Mouse (Mus musculus) c-Kit-positive CD71-positive TER-119-positive erythroid progenitor cells, embryonic 14.5 days (primary cell): ENCODE results near the gene Rnls.

ENCODE experiments used
- DNase-seq: peaks from one replicate; pipeline ENCODE4 v3.0.0-alpha.2; 2013; ENCODE audit warnings: low spot score

Rnls gene

DNA sequence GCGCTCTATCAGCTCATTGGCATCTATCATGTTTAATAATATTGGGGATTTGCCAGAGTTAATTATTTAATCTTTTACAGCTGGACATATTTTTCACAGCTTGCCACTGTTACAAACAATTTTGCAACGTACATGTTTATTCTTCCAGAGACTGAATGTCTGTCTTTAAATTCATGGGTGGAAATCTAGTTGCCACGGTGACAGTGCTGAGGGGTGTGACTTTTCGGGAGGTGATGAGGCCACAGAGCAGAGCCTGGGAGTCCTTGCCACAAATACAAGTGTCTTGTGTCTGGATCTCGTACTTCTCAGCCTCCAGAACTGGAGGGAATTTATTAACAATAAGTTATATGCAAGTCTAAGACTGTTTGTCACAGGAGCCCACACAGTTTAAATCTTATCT is 212.5 kb downstream of the Rnls start:
- no peak for DNase-seq

DNA sequence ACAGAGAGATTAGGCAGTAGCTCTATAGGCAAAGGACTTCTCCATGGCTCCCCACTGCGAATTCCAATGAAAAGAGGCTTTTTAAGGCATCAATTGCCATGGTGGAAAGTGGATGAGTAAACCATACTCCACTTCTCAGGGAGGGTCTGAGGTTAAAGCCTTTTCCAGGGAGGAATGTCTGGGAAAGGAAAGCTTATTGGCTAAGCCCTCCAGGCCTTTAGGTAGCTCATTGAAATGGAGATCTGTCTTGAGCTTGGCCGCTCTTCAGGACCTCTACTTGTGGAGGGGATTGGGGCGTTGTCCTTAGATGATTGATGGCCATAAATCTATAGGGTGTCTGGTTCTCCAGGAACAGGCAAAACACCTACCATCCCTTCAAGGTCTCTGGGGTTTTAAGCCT is 213.2 kb downstream of the Rnls start:
- no peak for DNase-seq

DNA sequence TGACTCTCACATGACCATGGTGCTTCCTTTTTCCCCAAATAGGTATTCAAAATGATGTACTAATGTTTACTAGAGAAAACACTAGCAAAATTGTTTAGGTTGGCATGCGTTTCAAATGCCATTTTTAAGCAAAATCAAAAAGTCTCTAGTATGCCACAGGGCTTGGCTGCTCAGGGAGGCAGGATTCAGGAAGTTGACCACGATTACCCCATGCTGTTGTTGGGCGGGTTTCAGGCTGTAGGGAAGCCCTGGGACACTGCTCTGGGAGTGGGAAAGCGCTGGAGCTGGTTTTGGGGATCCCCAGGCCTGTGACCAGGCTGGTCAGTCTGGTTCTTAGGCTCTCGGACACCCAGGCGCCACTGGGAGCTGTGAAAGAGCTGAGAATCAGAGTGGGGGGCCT is 213.7 kb downstream of the Rnls start:
- DNase-seq = no peak

DNA sequence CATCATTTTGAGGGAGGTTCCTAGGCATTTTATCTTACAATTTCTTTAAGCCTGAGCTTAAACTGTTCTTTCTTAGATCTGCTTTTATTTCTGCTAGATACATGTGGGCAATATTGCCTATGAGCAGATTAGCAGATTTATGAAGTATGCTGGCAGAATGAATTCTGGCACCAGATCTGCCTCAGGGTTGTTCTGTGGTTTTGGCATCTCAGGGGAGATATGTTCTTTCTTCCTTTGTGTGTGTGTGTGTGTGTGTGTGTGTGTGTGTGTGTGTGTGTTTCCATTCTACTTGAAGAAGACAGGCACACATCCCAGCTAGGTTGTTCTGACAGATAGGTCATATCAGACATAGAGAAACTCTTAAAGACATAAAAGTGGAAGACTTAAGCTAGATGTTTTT is 218.1 kb downstream of the Rnls start:
- DNase-seq = no peak

DNA sequence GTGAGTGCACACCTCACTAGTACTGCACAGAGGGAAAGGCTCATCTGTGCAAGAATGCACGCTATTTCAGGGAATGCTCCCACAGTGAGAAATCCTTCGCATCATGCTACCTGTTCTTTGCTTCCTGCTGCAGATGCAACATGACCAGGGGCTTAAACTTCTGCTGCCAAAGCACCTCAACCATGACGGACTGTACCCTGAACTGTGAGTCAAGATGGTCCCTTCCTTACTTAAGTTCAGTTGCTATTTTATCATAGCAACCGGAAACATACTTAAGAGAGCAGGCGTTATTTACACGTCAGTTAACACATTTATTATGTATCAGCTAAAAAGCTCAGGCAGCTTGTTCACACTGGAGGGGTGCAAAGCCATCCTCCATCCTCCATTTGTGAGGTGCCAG is 222.2 kb downstream of the Rnls start:
- no peak for DNase-seq

DNA sequence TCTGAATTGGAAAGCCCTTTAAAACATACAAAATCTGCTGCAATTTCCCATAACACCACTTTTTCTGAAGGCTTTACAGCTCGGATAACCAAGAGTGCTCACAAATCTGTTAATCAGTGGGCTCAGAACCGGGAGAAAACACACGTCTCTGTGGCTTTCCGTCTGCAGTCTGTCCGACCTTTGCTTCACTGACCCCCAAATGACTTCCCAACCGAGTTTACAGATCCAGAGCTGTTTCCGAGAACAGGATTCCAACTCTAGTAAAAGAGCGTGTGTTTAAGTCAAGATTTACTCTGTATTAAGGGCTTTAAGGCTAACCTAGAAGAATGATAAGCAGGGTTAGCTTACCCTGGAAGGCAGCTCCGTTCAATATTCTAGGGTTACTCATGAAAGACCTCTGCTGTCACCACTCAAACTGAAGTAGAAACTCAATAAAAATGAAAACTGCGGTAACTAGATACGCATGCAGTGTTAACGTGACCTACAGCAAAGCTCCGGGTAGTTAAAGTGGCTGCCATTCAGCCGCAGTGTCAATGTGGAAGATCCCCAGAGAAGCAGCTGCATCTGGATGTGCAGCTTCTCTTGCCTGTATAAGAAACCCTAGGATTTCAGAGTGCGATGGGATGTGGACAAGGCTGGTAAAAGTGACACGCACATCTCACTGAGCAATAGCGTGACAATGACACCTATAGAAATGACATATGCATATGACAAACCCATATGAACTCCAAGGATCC is 224.4 kb downstream of the Rnls start:
- DNase-seq = no peak

DNA sequence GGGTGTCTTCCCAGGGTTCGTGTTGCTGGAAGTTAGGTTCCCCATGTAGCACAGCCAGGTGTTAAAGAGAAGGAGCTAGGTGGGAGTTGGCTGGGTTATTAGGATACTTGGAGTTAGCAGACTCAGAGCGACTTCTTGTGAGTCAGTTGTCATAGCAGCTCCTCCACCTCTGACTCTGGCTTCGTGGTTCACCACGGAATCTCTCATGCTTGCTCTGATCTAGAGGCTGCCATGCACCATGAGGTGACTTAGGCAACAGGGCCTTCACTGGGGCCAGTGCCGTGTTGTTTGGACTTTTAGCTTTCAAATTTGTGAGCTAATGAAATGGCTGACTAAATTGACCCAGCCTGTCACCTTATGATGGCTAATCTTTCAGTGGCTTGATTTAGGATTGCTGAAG is 227.3 kb downstream of the Rnls start:
- no peak for DNase-seq

DNA sequence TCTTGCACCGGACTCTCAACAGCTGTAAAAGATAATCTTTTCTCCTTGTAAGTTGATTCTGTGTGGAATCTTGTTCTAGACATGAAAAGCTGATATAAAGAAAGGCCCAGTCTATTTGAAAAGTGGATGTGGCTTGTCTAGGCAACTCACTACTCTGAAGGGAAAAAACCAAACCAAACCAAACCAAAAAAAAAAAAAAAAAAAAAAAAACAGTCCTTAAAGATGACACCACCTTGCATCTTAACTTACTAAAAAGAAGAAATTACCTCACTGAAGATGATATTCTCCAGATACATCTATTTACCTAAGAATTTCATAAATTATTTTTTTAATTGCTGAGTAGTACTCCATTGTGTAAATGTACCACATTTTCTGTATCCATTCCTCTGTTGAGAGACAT is 230.2 kb downstream of the Rnls start:
- DNase-seq = no peak

DNA sequence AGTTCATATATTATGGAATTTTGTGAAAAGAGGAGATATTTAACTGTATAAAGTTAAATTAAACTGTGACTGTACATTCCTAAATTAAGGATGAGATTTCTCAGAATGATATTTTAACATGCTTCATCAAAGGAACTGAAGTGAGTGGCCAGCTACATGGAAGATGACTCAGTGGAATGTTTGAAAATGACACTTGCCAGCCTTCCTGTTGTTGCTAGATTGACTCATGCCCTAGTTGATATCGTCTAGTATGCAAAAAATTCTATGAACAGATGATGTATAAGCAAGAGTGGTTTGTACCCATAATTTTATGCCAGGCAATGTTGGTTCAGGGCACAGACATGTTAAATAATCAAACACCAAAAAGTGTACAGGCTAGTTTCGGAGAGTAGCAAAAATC is 232.2 kb downstream of the Rnls start:
- no peak for DNase-seq

DNA sequence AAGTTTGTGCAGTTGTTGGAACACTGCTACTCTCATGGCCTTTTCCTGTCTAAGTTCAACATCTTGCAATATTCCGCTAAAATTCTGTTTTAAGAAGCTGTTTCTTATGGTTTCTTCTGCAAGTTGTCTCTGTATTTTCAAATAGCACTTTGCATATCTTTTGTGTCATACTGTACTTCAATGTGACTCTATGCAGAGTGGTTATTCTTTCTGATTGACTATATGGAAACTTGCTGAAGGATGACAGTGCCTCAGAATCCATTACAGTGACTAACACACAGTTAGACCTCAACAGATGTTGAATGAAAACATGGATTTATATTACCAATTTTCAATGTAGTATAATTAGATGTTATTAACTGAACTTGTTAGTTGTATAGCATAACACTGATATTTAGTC is 232.9 kb downstream of the Rnls start:
- DNase-seq = no peak

DNA sequence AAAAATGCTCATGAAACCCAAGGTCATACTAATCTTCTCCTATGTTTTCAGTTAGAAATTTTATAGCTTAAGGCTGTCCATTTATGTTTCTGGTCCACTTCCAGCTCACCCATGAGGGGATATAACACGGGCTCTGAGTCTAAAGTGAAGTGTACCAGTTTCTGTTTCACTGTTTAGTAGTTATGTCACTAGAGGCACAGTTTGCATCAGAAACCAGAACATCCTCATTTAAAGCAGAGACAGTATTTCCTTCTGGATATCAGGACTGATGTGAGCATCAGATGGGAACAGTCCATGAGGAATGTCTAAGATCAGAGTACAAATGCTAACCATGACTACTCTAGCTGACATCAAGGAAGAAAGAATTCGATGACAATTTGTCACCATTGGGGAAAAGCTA is 233.9 kb downstream of the Rnls start:
- DNase-seq = no peak

DNA sequence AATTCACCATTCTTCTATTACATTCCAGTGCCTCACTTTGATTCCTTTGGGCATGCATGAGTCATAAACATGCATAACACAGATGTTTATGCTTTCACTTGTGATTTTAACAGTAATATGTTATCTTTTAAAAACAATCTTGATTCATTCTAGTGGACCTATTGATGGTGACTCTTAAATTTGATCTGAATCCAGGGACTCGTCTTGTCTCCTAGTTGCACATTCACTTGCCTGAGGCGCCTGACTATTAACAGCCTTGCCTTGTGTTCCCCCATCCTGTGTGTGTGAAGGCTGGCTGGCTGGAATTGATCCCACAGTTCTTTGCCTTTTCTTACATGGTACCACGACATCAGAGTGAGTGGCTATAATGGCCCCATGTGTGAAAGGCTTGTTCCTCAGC is 243.7 kb downstream of the Rnls start:
- no peak for DNase-seq

DNA sequence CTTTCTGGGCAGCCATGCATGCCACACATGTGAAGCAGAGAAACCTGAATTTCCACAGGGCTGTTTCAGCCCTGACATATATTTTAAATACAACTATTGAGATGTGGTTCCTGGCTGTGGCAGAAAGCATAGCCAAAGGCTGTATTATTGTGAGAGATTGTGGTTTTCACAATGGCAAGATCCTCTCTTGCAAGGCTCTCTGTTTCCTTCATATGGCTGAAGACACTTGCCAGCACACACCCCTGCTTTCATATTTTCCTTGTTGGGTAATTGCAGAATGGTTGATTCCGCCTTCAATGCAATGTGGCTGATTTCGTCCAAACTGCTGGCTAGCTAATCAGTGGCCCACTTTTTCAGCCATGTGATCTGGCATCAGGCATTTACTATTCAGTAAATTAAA is 248.9 kb downstream of the Rnls start:
- no peak for DNase-seq

DNA sequence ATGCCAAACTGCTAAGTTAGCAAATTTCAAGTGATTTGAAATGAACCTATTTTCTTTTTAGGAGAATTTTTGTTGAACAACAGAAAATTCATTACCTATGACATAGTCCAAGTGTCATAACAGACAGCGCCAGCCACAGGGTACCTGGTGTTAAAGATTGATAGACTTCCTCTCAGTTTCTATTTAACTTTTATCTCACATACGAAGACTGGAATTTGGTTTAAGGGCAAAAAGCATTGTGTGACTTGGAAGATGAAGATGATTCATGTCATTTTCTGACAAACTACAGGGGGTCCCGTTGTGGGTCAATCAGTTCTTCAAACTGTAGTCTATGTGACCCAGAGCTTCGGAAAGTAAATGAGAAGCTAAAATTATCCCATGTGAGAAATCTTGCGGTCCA is 254.8 kb downstream of the Rnls start:
- no peak for DNase-seq

DNA sequence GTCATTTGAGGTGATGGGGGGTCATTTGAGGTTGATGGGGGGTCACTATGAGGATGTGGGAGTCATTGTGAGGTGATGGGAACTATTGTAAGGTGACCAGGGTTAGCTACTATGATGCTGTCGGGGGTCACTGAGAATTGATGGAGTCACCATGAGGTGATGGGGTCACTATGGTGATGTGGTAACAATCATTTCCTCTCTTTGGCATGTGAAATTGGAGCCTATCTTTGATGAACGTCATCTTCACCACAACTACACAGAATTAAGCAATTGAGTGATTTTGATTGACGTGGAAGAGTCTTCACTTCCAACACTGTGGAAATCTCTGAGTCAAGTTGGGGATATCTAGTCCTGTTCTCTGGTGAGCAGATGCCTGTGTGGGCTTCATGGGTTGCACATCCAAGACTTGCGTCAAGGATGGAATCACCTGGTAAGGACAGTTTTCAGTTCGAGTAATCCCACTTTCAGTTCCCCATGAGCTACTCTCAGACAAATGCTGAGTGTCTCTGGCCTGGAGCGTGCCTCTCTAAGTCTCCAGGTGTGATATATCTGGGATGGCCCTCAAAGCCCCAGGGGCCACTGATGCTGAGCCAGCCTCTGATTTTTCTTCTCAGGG is 269.4 kb downstream of the Rnls start:
- no peak for DNase-seq

DNA sequence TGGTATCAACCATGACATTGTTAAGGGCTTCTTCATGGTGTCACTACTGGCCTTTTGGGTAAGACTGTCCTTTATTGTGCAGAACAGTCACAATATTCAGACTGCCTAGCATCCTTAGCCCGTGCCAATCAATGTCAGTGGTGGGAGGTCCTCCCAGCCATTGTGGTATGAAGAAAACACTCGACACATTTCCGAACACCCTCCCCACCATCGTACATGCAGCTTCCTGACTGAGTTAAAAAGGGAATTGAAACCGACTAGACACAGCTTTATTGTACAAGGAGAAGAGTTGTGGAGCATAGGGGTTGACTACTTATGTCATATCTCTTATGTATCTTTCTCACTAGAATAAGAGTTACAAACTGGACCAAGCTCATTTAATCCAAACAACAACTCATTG is 272.1 kb downstream of the Rnls start:
- no peak for DNase-seq

DNA sequence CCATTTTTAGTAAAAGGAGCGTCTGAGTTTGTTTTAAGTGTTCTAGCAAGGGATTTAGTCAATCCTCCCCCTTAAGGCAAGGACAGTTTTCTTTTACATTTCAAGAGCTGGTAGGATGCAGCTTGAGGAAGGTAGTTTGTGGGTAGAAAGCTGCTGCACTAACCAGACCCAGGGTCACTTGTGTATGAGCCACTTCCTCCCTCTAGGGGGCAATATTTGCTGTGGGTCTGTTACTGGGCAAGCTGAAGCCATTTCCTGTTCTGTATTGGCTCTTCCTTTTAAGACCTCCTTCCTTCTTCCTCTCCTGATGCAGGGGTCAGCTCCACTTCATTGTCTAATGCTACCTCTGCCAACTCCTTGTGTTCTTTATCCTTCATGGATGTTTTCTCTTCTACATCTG is 273.2 kb downstream of the Rnls start:
- no peak for DNase-seq

DNA sequence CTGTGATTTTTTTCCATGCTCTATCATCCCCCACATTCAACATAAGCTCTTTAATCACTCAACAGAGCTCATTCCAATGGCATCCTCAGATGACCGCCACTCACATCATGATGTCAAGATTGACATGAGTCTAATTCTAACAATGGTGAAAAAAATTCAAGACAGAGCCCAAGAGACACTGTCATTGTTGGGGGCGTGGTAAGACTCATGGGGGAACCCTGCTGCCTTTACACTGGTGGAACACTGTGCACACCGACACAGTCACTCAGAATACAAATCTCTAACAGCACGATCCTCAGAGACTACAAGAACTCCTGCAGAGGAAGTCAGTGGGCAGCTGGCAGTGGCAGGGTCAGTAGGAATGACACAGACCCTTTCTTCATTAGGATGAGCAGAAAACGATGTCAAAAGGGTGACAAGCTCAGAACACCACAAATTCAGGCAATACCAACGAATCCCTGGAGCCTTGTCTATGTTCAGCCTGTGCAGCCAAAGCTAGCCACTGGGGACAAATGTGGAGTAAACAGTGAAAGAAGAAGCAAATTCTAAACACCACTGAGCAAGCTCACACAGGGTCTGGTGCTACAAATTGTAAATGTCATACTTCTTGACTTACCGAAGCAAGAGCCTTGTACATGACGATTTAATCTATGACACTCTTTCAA is 277.3 kb downstream of the Rnls start:
- DNase-seq = no peak

DNA sequence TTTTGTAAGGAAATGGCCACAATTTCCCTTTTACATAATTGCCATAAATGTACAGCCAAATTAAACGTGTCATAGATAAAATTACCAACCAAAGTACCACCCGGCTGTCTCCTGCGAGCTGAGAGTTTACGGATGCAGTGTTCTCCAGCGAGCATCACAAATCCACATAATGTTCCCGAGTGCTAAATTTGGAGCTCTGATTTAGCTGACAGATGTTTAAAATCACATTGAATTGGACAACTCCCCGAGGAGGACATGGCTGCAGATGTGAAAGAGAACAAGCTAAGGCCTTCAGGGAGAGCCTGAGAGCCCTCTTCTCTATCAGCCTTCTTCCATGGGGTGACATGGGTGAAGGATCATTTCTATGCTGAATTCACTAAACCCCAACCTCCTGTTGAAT is 278.3 kb downstream of the Rnls start:
- DNase-seq = no peak

DNA sequence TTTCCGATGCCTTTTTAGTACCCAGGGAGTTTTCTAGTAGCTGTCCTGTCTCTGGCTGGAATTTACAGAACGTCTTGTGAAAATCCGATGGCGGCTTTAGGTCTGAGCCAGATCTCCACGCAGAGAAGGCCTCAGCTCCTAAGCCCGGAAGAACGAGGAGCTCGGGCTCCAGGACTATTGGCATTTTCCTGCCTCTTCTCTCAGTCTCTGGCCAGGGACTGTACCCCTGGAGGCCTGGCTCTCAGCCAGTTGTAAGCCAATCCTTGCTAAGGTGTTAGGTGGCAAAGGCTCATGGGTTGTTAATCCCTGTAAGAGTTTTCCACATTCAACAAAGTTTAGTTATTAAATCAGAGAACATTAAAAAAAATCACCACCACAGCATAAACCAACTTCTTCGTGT is 281.7 kb downstream of the Rnls start:
- no peak for DNase-seq

DNA sequence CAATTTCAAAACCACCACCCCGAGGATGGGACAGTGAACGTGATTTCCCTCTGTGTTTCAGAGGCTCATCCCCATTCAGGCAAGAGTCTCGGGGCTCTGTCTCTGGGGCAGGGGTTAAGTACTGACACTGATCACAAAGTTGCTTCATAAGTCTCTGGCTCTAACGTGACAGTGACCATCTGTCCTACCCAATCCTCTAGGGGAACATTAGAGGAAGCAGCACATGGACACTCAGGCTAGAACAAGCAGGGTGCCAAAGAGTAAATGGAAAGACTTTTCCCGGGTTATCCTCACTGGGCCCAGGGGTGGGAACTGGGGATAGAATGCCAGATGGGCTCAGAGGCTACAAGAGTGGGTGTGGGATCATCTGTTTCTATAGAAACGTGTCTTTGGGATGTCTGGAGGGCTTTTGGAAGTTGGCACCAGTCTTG is 282.1 kb downstream of the Rnls start:
- DNase-seq = no peak

DNA sequence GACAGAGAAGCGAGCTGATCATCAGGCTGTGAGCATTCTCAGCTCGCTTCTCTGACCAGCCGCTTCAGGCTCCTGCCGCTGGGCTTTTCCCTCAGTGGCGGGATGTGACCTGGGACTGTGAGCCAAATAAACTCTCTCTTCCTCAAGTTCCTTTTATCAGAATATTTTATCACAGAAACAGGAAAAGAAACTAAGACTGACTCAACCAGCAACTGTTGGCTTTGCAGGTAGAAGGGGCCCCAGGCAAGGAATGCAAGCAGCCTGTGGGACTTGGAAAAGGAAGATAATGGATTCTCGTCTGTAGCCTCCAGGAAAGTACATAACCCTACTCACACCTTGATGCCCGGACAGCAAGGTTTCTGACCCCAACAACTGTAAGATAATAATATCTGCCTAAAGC is 283.0 kb downstream of the Rnls start:
- DNase-seq = no peak

DNA sequence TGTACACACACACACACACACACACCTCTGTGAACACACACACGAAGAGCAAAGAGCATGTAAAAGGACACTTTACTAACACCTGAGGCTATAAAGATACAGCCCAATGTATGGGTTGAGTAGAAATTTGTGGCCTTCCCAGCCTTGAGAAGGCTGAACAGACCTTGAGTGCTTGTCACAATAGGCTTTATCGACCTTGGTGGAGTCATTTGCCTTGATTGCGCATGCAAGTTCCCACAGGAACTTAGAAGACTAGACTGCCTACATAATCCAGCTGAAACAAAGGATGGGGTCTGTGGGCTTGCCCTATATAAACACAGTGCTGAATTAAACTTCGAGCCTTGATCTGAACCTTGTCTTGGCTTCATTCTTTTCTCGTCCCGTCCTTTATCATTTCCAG is 288.2 kb downstream of the Rnls start:
- DNase-seq = no peak

DNA sequence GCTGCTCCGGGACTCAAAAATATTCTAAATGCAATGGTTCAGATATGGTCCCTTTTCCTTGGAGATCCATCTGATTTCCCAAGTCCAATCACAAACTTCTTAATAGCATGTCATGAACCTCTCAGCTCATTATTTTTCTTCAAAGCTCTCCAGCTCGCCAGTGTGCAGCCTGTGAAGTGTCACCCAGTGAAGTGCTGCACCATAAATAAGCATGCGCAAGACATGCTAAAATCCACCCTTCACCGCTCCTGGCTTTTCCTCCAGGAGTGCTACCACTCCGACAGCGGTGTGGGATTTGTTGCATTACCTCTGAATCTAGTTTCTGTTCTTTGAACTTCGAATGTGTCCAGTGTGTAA is 289.3 kb downstream of the Rnls start:
- DNase-seq = no peak
